Mouse (Mus musculus): Measurements from ENCODE around the gene Klc1. TPM values are rescaled to one million over a fixed set of nuclear protein-coding genes. Genes with fewer than 3 reads are reported as not detected.
"Not testable (repeated sequence)": the region's sequence is repeated elsewhere in the genome, so short reads cannot be mapped to it uniquely, and the experiment has no call there.

Klc1 gene
- polyA plus RNA-seq, 1 experiment = 70.9 TPM

GRCm38 (mm10) chr12:111724638-111725337 is 33.9 kb upstream of the Klc1 start:
- TF ChIP-seq POLR2A (IDR thresholded peaks at IDR 0.05; ENCODE audit: borderline replicate concordance, low read depth, low read length) (no peak), CTCF (IDR thresholded peaks at IDR 0.05; ENCODE audit: low read depth, low read length) (no peak)
- H3K27ac ChIP-seq (ENCODE audit: insufficient read depth, low read depth, low read length) = no peak overlapping the region
- no peak overlapping the region for H3K4me3 ChIP-seq (ENCODE audit: insufficient read depth, low read length)
- peaks cover 7% of the 10 kb centered on the region for H3K4me1 ChIP-seq (ENCODE audit: control insufficient read depth, insufficient read depth, low read length)

DNA sequence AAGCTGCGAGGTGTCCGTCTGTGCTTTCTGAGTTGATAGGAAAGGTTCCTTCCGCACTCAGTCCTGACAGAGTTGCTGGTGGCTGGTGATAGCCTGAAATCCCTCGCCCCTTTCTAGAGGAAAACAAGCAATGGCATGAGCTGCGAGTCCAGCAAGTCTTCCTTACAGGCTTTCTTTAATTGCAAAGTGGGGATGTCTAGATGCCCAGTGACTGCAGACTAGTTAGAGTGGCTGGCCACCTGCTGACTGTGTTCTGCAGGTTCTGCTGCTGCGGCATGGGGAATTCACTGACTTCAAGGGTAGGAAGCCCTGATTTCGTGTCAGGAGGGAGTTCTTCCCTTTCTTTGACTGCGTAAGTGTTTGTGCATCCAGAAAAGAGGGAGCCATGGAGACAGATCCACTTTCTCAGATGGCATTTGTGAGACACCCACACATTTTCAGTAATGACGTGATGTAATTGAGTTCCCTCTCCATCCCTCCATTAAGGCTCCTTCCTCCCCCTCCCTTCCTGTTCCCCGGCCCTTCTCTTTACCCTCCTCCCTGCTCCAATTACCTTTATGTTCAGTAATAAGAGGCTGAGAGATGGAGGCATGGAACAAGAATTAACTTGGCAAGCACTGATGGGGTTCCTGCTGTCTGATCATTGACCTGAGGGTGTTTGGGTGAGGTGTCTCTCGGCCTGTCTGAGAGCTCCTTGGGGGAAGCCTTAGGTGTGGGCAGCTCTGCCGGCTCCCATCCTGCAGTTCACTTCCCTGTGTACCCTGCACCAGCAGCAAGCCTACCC is 33.1 kb upstream of the Klc1 start:
- no peak overlapping the region for H3K27ac ChIP-seq (ENCODE audit: insufficient read depth, low read depth, low read length)
- peaks cover 7% of the 10 kb centered on the region for H3K4me1 ChIP-seq (ENCODE audit: control insufficient read depth, insufficient read depth, low read length)
- no peak overlapping the region for H3K4me3 ChIP-seq (ENCODE audit: insufficient read depth, low read length)
- no peak for TF ChIP-seq CTCF (IDR thresholded peaks at IDR 0.05; ENCODE audit: low read depth, low read length)

DNA sequence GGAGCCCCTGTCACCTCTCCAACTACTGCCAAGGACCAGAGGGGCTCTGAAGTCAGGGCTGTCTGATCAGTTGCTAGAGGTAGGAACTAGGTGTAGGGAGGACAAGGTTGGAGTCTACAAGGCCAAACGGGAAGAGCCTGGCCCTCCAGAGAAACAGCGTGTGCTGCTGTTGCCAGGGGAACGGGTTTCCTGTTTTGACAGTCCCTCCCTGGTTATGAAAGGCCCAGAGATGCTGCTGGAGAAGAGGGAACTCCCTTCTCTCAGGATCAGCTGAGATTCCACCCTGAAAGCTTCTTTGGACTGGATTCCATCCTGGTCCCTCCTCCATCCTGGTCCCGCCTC is 32.6 kb upstream of the Klc1 start:
- Histone ChIP-seq H3K4me1 (ENCODE audit: control insufficient read depth, insufficient read depth, low read length) (peaks cover 7% of the 10 kb centered on the region), H3K4me3 (ENCODE audit: insufficient read depth, low read length) (no peak overlapping the region), H3K27ac (ENCODE audit: insufficient read depth, low read depth, low read length) (no peak overlapping the region)
- TF ChIP-seq POLR2A (IDR thresholded peaks at IDR 0.05; ENCODE audit: borderline replicate concordance, low read depth, low read length) (no peak), CTCF (IDR thresholded peaks at IDR 0.05; ENCODE audit: low read depth, low read length) (no peak)

DNA sequence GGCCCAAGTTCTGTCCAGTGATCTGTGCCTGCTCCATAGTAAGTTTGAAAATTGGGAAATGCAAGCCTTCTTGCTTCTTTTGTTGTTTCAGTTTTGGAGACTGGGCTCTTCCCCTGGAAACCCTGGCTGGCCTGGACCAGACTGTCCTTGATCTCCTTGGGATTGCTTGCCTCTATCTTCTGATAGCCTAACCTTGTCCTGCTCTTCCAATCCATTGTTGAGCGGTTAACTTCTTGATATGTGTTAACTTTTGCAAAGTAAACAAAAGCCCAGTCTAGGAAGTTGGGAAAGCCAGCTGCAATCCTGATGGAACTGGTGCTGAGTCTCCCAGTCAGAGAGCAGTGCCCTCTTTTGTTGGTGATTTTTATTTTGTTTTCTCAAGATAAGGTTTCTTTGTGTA is 30.7 kb upstream of the Klc1 start:
- Histone ChIP-seq H3K4me1 (ENCODE audit: control insufficient read depth, insufficient read depth, low read length) (peaks cover 10% of the 10 kb centered on the region), H3K4me3 (ENCODE audit: insufficient read depth, low read length) (no peak overlapping the region), H3K27ac (ENCODE audit: insufficient read depth, low read depth, low read length) (no peak overlapping the region)
- TF ChIP-seq POLR2A (IDR thresholded peaks at IDR 0.05; ENCODE audit: borderline replicate concordance, low read depth, low read length) (no peak), CTCF (IDR thresholded peaks at IDR 0.05; ENCODE audit: low read depth, low read length) (no peak)

GRCm38 (mm10) chr12:111731822-111732807 is 26.5 kb upstream of the Klc1 start:
- H3K27ac ChIP-seq (ENCODE audit: insufficient read depth, low read depth, low read length) = no peak overlapping the region
- no peak overlapping the region for H3K4me3 ChIP-seq (ENCODE audit: insufficient read depth, low read length)
- TF ChIP-seq POLR2A (IDR thresholded peaks at IDR 0.05; ENCODE audit: borderline replicate concordance, low read depth, low read length) (no peak), CTCF (IDR thresholded peaks at IDR 0.05; ENCODE audit: low read depth, low read length) (peak; percentile 22; the same call in 1 of the 2 replicates)
- H3K4me1 ChIP-seq (ENCODE audit: control insufficient read depth, insufficient read depth, low read length) = peaks cover 3% of the 10 kb centered on the region; the same call in 1 of the 2 replicates

GRCm38 (mm10) chr12:111732921-111733320 is 25.7 kb upstream of the Klc1 start:
- Histone ChIP-seq H3K27ac (ENCODE audit: insufficient read depth, low read depth, low read length) (no peak overlapping the region), H3K4me1 (ENCODE audit: control insufficient read depth, insufficient read depth, low read length) (peaks cover 3% of the 10 kb centered on the region; the same call in 1 of the 2 replicates), H3K4me3 (ENCODE audit: insufficient read depth, low read length) (no peak overlapping the region)
- TF ChIP-seq CTCF (IDR thresholded peaks at IDR 0.05; ENCODE audit: low read depth, low read length) = no peak
- TF ChIP-seq POLR2A (IDR thresholded peaks at IDR 0.05; ENCODE audit: borderline replicate concordance, low read depth, low read length) = no peak

DNA sequence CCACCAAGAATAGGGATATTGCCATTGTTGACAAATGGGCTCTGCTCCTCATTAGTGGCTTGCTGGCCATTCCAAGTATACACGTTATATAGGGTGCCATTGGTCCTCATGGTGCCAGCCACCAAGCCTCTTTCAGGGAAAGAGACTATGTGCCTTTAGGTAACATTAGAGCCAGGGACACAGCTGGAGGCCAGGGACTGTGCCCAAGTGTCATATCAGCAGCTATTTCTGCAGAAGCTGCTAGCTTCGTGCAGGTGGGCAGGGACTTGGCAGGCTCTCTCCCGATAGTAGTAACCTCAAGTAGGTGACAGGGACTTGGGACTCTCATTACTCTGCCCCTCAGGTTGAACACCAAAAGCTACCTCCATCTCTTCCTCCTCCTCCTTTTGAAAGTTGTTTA is 23.7 kb upstream of the Klc1 start:
- H3K4me3 ChIP-seq (ENCODE audit: insufficient read depth, low read length) = no peak overlapping the region
- TF ChIP-seq CTCF (IDR thresholded peaks at IDR 0.05; ENCODE audit: low read depth, low read length) (no peak), POLR2A (IDR thresholded peaks at IDR 0.05; ENCODE audit: borderline replicate concordance, low read depth, low read length) (no peak)
- no peak overlapping the region for H3K27ac ChIP-seq (ENCODE audit: insufficient read depth, low read depth, low read length)
- peaks cover 3% of the 10 kb centered on the region; the same call in 1 of the 2 replicates for H3K4me1 ChIP-seq (ENCODE audit: control insufficient read depth, insufficient read depth, low read length)

DNA sequence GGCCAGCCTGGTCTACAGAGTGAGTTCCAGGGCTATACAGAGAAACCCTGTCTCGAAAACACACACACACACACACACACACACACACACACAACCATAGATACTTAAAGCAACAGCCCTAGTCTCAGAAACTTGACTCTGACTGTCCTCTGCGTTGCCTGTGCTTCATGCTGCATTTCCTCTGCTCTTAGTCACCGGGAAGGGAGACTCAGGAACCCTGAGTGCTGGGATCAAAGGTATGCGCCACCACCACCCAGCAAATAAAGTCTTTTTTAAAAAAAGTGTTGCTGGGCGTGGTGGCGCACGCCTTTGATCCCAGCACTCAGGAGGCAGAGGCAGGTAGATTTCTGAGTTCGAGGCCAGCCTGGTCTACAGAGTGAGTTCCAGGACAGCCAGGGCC is 22.0 kb upstream of the Klc1 start:
- not testable (repeated sequence) for H3K27ac ChIP-seq (ENCODE audit: insufficient read depth, low read depth, low read length); H3K4me3 ChIP-seq (ENCODE audit: insufficient read depth, low read length); H3K4me1 ChIP-seq (ENCODE audit: control insufficient read depth, insufficient read depth, low read length)

DNA sequence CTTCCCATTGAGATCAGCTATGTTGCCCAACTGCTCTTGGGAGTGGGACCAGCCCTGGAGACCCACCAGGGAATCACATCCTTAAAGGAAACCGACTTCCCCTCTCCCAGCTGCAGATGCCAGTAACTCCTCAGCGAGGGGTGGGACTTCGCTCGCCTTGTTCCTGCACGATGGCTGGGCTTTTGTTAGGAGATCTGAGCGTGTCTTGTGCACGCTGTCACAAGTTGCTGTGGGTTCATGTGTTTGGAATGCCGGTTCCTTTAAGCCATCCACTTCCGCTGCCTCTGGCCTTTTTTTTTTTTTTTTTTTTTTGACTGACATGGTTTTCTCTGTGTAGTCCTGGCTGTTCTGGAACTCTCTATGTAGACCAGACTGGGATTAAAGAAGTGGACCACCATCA is 21.3 kb upstream of the Klc1 start:
- H3K4me3 ChIP-seq (ENCODE audit: insufficient read depth, low read length) = no peak overlapping the region
- TF ChIP-seq CTCF (IDR thresholded peaks at IDR 0.05; ENCODE audit: low read depth, low read length) (no peak), POLR2A (IDR thresholded peaks at IDR 0.05; ENCODE audit: borderline replicate concordance, low read depth, low read length) (no peak)

More for the DNA sequence above, 21.3 kb upstream of the Klc1 start:
- H3K4me1 ChIP-seq (ENCODE audit: control insufficient read depth, insufficient read depth, low read length) = peaks cover 3% of the 10 kb centered on the region; the same call in 1 of the 2 replicates
- H3K27ac ChIP-seq (ENCODE audit: insufficient read depth, low read depth, low read length) = no peak overlapping the region

All from bone marrow macrophage, adult 2 months (primary cell).